Mouse (Mus musculus) G1E (cell line): ENCODE measurements around the gene Dnal4. TPM values are rescaled to one million over a fixed set of nuclear protein-coding genes. Genes with fewer than 3 reads are reported as not detected.

Experiments used
- ATAC-seq: 2 replicates; pipeline ENCODE4 v1.8.0; 2016; ENCODE audit warnings: mild to moderate bottlenecking; ENCODE audit not compliant: insufficient number of reproducible peaks, poor library complexity, low FRiP score, severe bottlenecking; ENCODE audit errors: extremely low read depth
- DNase-seq: peaks from one replicate; pipeline ENCODE4 v3.0.0; 2012; ENCODE audit warnings: low spot score
- H3K27me3 ChIP-seq: 2 replicates; pipeline ENCODE4 v1.6.1; 2012; ENCODE audit warnings: mild to moderate bottlenecking, low read length, inconsistent platforms; ENCODE audit not compliant: insufficient read depth
- H3K36me3 ChIP-seq: replicated peaks from 2 replicates; pipeline ENCODE3; 2012; ENCODE audit warnings: mild to moderate bottlenecking, inconsistent platforms
- H3K4me1 ChIP-seq: 2 replicates; pipeline ENCODE4 v1.6.1; 2012; ENCODE audit warnings: low read depth, low read length, inconsistent platforms, mixed read lengths; ENCODE audit not compliant: insufficient read depth
- H3K4me3 ChIP-seq: 2 replicates; pipeline ENCODE4 v1.5.1; 2012; ENCODE audit warnings: low read depth, mild to moderate bottlenecking, inconsistent platforms, low read length, moderate library complexity, mixed read lengths
- H3K9me3 ChIP-seq: replicated peaks from 2 replicates; pipeline ENCODE4 v1.6.1; 2012; ENCODE audit warnings: inconsistent platforms
- CTCF ChIP-seq: IDR thresholded peaks from 2 replicates; pipeline ENCODE4 v1.5.1; 2012; ENCODE audit warnings: low read depth, low read length, inconsistent platforms, mixed read lengths
- GATA1 ChIP-seq: IDR thresholded peaks from 2 replicates; pipeline ENCODE4 v1.6.1; 2012; ENCODE audit warnings: borderline replicate concordance, low read length, inconsistent platforms, mixed read lengths
- GATA2 ChIP-seq: IDR thresholded peaks from 2 replicates; pipeline ENCODE4 v1.6.1; 2012; ENCODE audit warnings: low read depth, low read length, inconsistent platforms, borderline replicate concordance
- POLR2AphosphoS5 ChIP-seq: IDR thresholded peaks from 2 replicates; pipeline ENCODE4 v1.6.1; 2012; ENCODE audit warnings: low read depth, low read length, inconsistent platforms; ENCODE audit not compliant: insufficient replicate concordance
- TAL1 ChIP-seq: conservative IDR thresholded peaks from 2 replicates; pipeline ENCODE4 v1.6.1; 2012; ENCODE audit warnings: low read depth, low read length, inconsistent platforms, mixed read lengths
- polyA plus RNA-seq: library from polyadenylated mRNA; stranded (reverse); fragments of >175 nt; gene quantifications from 2 replicates; pipeline ENCODE4 v1.2.3, GENCODE M21; 2012
- total RNA-seq, 2 experiments: library from RNA; stranded (forward) in 1 of 2; stranded (reverse) in 1 of 2; fragments of 200-1000 nt in 1 of 2; fragments of >200 nt in 1 of 2; fragmentation: Nextera tagmentation in 1 of 2; gene quantifications; 2 replicates each; pipeline ENCODE4 v1.2.3; 2014 to 2017

The Dnal4 gene
- total and polyA plus RNA-seq, 3 experiments = 13.1 to 29.7 (median 15.2) TPM

GRCm38 (mm10) chr15:79741921-79742705, 35.5 kb downstream of the Dnal4 start, which contains the start of gene Sun2:
Sun2 (minus strand) TSS chr15:79742536.
- Histone ChIP-seq H3K27me3 (peaks cover 12% of the 10 kb centered on the region), H3K9me3 (no peaks in the 10 kb centered on the region), H3K4me1 (peaks cover 39% of the 10 kb centered on the region), H3K36me3 (peaks cover 32% of the 10 kb centered on the region), H3K4me3 (peak within 1 kb of the TSS; percentile 87)
- no peak for TF ChIP-seq TAL1
- TF ChIP-seq GATA2 = no peak
- TF ChIP-seq CTCF = no peak
- no peak for TF ChIP-seq GATA1
- no peak for TF ChIP-seq POLR2AphosphoS5
- ATAC-seq (peak; percentile 60), DNase-seq (peak; percentile 96)

- ATAC-seq (no peak), DNase-seq (peak; percentile 26)
- peaks cover 40% of the 10 kb centered on the region for H3K36me3 ChIP-seq
- no peaks in the 10 kb centered on the region for H3K9me3 ChIP-seq
- peaks cover 39% of the 10 kb centered on the region for H3K4me1 ChIP-seq
- TF ChIP-seq CTCF (no peak), POLR2AphosphoS5 (no peak), GATA2 (no peak), TAL1 (no peak), GATA1 (no peak)
- peak overlapping the region; percentile 87 for H3K4me3 ChIP-seq
- peaks cover 12% of the 10 kb centered on the region for H3K27me3 ChIP-seq
Measured at GRCm38 (mm10) chr15:79741173-79741858, 36.3 kb downstream of the Dnal4 start.

GRCm38 (mm10) chr15:79740739-79741138, 36.9 kb downstream of the Dnal4 start:
- DNase-seq (peak; percentile 19), ATAC-seq (no peak)
- Histone ChIP-seq H3K4me1 (peaks cover 40% of the 10 kb centered on the region), H3K27me3 (peaks cover 12% of the 10 kb centered on the region), H3K9me3 (no peaks in the 10 kb centered on the region), H3K4me3 (no peak overlapping the region; the same call in 1 of the 2 replicates), H3K36me3 (peaks cover 44% of the 10 kb centered on the region)
- TF ChIP-seq GATA1 = no peak

- H3K27me3 ChIP-seq = no peaks in the 10 kb centered on the region
- peaks cover 9% of the 10 kb centered on the region; the same call in 1 of the 2 replicates for H3K4me1 ChIP-seq
- H3K9me3 ChIP-seq = no peaks in the 10 kb centered on the region
- ATAC-seq = no peak
- H3K4me3 ChIP-seq = no peak overlapping the region
- peaks cover 87% of the 10 kb centered on the region for H3K36me3 ChIP-seq
- no peak for TF ChIP-seq CTCF
- TF ChIP-seq GATA1 = no peak
- TF ChIP-seq POLR2AphosphoS5 = no peak
- DNase-seq = no peak
Measured at GRCm38 (mm10) chr15:79734311-79734710, 43.3 kb downstream of the Dnal4 start.

GRCm38 (mm10) chr15:79733640-79734039, 44.0 kb downstream of the Dnal4 start:
- peaks cover 12% of the 10 kb centered on the region; the same call in 1 of the 2 replicates for H3K4me1 ChIP-seq
- no peak for ATAC-seq
- H3K4me3 ChIP-seq = no peak overlapping the region
- no peak for DNase-seq
- H3K27me3 ChIP-seq = no peaks in the 10 kb centered on the region
- no peaks in the 10 kb centered on the region for H3K9me3 ChIP-seq
- peaks cover 87% of the 10 kb centered on the region for H3K36me3 ChIP-seq
- TF ChIP-seq CTCF = no peak
- TF ChIP-seq TAL1 = no peak
- no peak for TF ChIP-seq GATA2
- no peak for TF ChIP-seq GATA1
- TF ChIP-seq POLR2AphosphoS5 = no peak

GRCm38 (mm10) chr15:79733192-79733591, 44.5 kb downstream of the Dnal4 start:
- no peak for DNase-seq
- H3K4me3 ChIP-seq = no peak overlapping the region
- TF ChIP-seq CTCF = no peak
- TF ChIP-seq POLR2AphosphoS5 = no peak
- no peak for TF ChIP-seq GATA2
- no peak for TF ChIP-seq GATA1
- no peak for TF ChIP-seq TAL1
- peaks cover 10% of the 10 kb centered on the region; the same call in 1 of the 2 replicates for H3K4me1 ChIP-seq
- no peaks in the 10 kb centered on the region for H3K27me3 ChIP-seq
- H3K9me3 ChIP-seq = no peaks in the 10 kb centered on the region
- peaks cover 87% of the 10 kb centered on the region for H3K36me3 ChIP-seq
- ATAC-seq = no peak
